Mouse (Mus musculus): ENCODE results near the gene Keap1. TPM values are rescaled to one million over a fixed set of nuclear protein-coding genes. Genes with fewer than 3 reads are reported as not detected.
"Not testable (repeated sequence)": the region's sequence is repeated elsewhere in the genome, so short reads cannot be mapped to it uniquely, and the experiment has no call there.

Keap1 gene
- polyA plus RNA-seq, 1 experiment from 2014 or later: 72.0 TPM

- Histone ChIP-seq H3K9ac (replicated peaks) (no peak overlapping the region), H3K4me1 (peaks cover 11% of the 10 kb centered on the region), H3K36me3 (peaks cover 55% of the 10 kb centered on the region), H3K9me3 (replicated peaks) (no peaks in the 10 kb centered on the region), H3K27ac (replicated peaks) (no peak overlapping the region), H3K4me2 (no peak overlapping the region), H3K4me3 (replicated peaks) (no peak overlapping the region), H3K27me3 (replicated peaks) (no peaks in the 10 kb centered on the region)
- 63% methylated on average over 2 of the region's 2 CpGs for WGBS
- ATAC-seq (ENCODE audit: low FRiP score): no peak
These were observed 30.5 kb downstream of the Keap1 start for GRCm38 (mm10) chr9:21208626-21209025.

- Histone ChIP-seq H3K9ac (replicated peaks) (no peak overlapping the region), H3K4me2 (no peak overlapping the region), H3K4me1 (peaks cover 11% of the 10 kb centered on the region), H3K9me3 (replicated peaks) (no peaks in the 10 kb centered on the region), H3K27ac (replicated peaks) (no peak overlapping the region), H3K4me3 (replicated peaks) (no peak overlapping the region), H3K36me3 (peaks cover 58% of the 10 kb centered on the region), H3K27me3 (replicated peaks) (no peaks in the 10 kb centered on the region)
- 91% methylated on average over 6 of the region's 6 CpGs for WGBS
- no peak for ATAC-seq (ENCODE audit: low FRiP score)
These were observed 32.3 kb downstream of the Keap1 start for GRCm38 (mm10) chr9:21206848-21207247.

GRCm38 (mm10) chr9:21204528-21205272, 34.5 kb downstream of the Keap1 start:
- WGBS: 3% methylated on average over 23 of the region's 23 CpGs
- H3K4me1 ChIP-seq: peaks cover 11% of the 10 kb centered on the region
- H3K27me3 ChIP-seq (replicated peaks): no peaks in the 10 kb centered on the region
- H3K4me2 ChIP-seq: peak overlapping the region; percentile 54
- peaks cover 55% of the 10 kb centered on the region for H3K36me3 ChIP-seq
- 0 out of 2 replicates have a peak overlapping the region, but pooled peaks have one; percentile 32 for H3K9ac ChIP-seq (replicated peaks)
- H3K4me3 ChIP-seq (replicated peaks): peak overlapping the region; percentile 36
- H3K9me3 ChIP-seq (replicated peaks): no peaks in the 10 kb centered on the region
- H3K27ac ChIP-seq (replicated peaks): peak overlapping the region; percentile 39
- peak; percentile 82 for ATAC-seq (ENCODE audit: low FRiP score)

- H3K4me1 ChIP-seq: peaks cover 11% of the 10 kb centered on the region
- no peaks in the 10 kb centered on the region for H3K9me3 ChIP-seq (replicated peaks)
- peak overlapping the region; percentile 54 for H3K4me2 ChIP-seq
- H3K27ac ChIP-seq (replicated peaks): peak overlapping the region; percentile 39; the same call in 1 of the 2 replicates
- 24% methylated on average over 8 of the region's 8 CpGs for WGBS
- peaks cover 55% of the 10 kb centered on the region for H3K36me3 ChIP-seq
- H3K27me3 ChIP-seq (replicated peaks): no peaks in the 10 kb centered on the region
- peak overlapping the region; percentile 36; the same call in 1 of the 2 replicates for H3K4me3 ChIP-seq (replicated peaks)
- H3K9ac ChIP-seq (replicated peaks): no peak overlapping the region
- ATAC-seq (ENCODE audit: low FRiP score): no peak
These were observed 35.0 kb downstream of the Keap1 start for GRCm38 (mm10) chr9:21204156-21204527.

- H3K27ac ChIP-seq (replicated peaks): no peak overlapping the region
- peaks cover 21% of the 10 kb centered on the region for H3K36me3 ChIP-seq
- H3K9ac ChIP-seq (replicated peaks): no peak overlapping the region
- ATAC-seq (ENCODE audit: low FRiP score): no peak
- no peaks in the 10 kb centered on the region for H3K9me3 ChIP-seq (replicated peaks)
- H3K4me3 ChIP-seq (replicated peaks): no peak overlapping the region
- whole genome bisulfite sequencing: 83% methylated on average over 3 of the region's 3 CpGs
- peaks cover 34% of the 10 kb centered on the region for H3K4me1 ChIP-seq
- H3K4me2 ChIP-seq: peak overlapping the region; percentile 84
- H3K27me3 ChIP-seq (replicated peaks): no peaks in the 10 kb centered on the region
These were observed 40.2 kb downstream of the Keap1 start for GRCm38 (mm10) chr9:21198960-21199359.

- peak; percentile 86 for ATAC-seq (ENCODE audit: low FRiP score)
- H3K4me2 ChIP-seq: peak overlapping the region; percentile 84
- peak overlapping the region; percentile 74 for H3K4me3 ChIP-seq (replicated peaks)
These were observed 41.2 kb downstream of the Keap1 start for GRCm38 (mm10) chr9:21197981-21198380.

GRCm38 (mm10) chr9:21196521-21197433, 42.4 kb downstream of the Keap1 start:
- H3K9ac ChIP-seq (replicated peaks): peak overlapping the region; percentile 89
- no peaks in the 10 kb centered on the region for H3K9me3 ChIP-seq (replicated peaks)
- no peaks in the 10 kb centered on the region for H3K27me3 ChIP-seq (replicated peaks)
- H3K4me2 ChIP-seq: peak overlapping the region; percentile 84
- 24% methylated on average over 19 of the region's 19 CpGs for WGBS
- ATAC-seq (ENCODE audit: low FRiP score): peak; percentile 85
- peak overlapping the region; percentile 74 for H3K4me3 ChIP-seq (replicated peaks)
- peaks cover 12% of the 10 kb centered on the region for H3K36me3 ChIP-seq
- peaks cover 34% of the 10 kb centered on the region for H3K4me1 ChIP-seq
- peak overlapping the region; percentile 79 for H3K27ac ChIP-seq (replicated peaks)

More at GRCm38 (mm10) chr9:21197981-21198380, 41.2 kb downstream of the Keap1 start:
- peak overlapping the region; percentile 79 for H3K27ac ChIP-seq (replicated peaks)
- H3K27me3 ChIP-seq (replicated peaks): no peaks in the 10 kb centered on the region
- no peaks in the 10 kb centered on the region for H3K9me3 ChIP-seq (replicated peaks)
- H3K4me1 ChIP-seq: peaks cover 34% of the 10 kb centered on the region
- peaks cover 16% of the 10 kb centered on the region for H3K36me3 ChIP-seq
- WGBS: 4% methylated on average over 4 of the region's 4 CpGs
- peak overlapping the region; percentile 89 for H3K9ac ChIP-seq (replicated peaks)

GRCm38 (mm10) chr9:21195736-21196505, 43.2 kb downstream of the Keap1 start:
- Histone ChIP-seq H3K27ac (replicated peaks) (peak overlapping the region; percentile 79; the same call in 1 of the 2 replicates), H3K4me1 (peaks cover 34% of the 10 kb centered on the region), H3K4me2 (peak overlapping the region; percentile 84), H3K4me3 (replicated peaks) (peak overlapping the region; percentile 74; the same call in 1 of the 2 replicates)
- H3K36me3 ChIP-seq; H3K9me3 ChIP-seq (replicated peaks); H3K9ac ChIP-seq (replicated peaks); H3K27me3 ChIP-seq (replicated peaks): not testable (repeated sequence)
- ATAC-seq (ENCODE audit: low FRiP score): peak; percentile 45
- WGBS: 45% methylated on average over 7 of the region's 7 CpGs

- ATAC-seq (ENCODE audit: low FRiP score): no peak
- Histone ChIP-seq H3K9ac (replicated peaks) (no peak overlapping the region), H3K9me3 (replicated peaks) (no peaks in the 10 kb centered on the region), H3K27me3 (replicated peaks) (no peaks in the 10 kb centered on the region), H3K4me3 (replicated peaks) (no peak overlapping the region), H3K4me1 (peaks cover 34% of the 10 kb centered on the region), H3K36me3 (no peaks in the 10 kb centered on the region; the same call in 1 of the 2 replicates), H3K27ac (replicated peaks) (no peak overlapping the region), H3K4me2 (no peak overlapping the region)
- WGBS: 85% methylated on average over 4 of the region's 4 CpGs
These were observed 44.2 kb downstream of the Keap1 start for GRCm38 (mm10) chr9:21194787-21195493.

GRCm38 (mm10) chr9:21193786-21194185, 45.4 kb downstream of the Keap1 start:
- Histone ChIP-seq H3K4me1 (peaks cover 32% of the 10 kb centered on the region), H3K9me3 (replicated peaks) (no peaks in the 10 kb centered on the region), H3K4me2 (no peak overlapping the region), H3K27ac (replicated peaks) (no peak overlapping the region), H3K36me3 (no peaks in the 10 kb centered on the region), H3K4me3 (replicated peaks) (no peak overlapping the region), H3K27me3 (replicated peaks) (no peaks in the 10 kb centered on the region), H3K9ac (replicated peaks) (no peak overlapping the region)
- WGBS: 97% methylated on average over 3 of the region's 3 CpGs
- no peak for ATAC-seq (ENCODE audit: low FRiP score)
